Mouse (Mus musculus): ENCODE data around the gene Hist1h3a. TPM values are rescaled to one million over a fixed set of nuclear protein-coding genes. Genes with fewer than 3 reads are reported as not detected.
A peak's percentile ranks its signal among the peaks of the same experiment; 100 is the strongest.

Gene Hist1h3a
- polyA plus RNA-seq, 2 experiments = 5.8 to 36.1 TPM

- WGBS (ENCODE audit: insufficient replicate concordance) = 87% methylated on average over 5 of the region's 5 CpGs
- peak overlapping the region; percentile 85 for H3K27ac ChIP-seq
- H3K9ac ChIP-seq (replicated peaks) = peak overlapping the region; percentile 52
Observed at GRCm38 (mm10) chr13:23743215-23743614, 19.0 kb downstream of the Hist1h3a start.

DNA sequence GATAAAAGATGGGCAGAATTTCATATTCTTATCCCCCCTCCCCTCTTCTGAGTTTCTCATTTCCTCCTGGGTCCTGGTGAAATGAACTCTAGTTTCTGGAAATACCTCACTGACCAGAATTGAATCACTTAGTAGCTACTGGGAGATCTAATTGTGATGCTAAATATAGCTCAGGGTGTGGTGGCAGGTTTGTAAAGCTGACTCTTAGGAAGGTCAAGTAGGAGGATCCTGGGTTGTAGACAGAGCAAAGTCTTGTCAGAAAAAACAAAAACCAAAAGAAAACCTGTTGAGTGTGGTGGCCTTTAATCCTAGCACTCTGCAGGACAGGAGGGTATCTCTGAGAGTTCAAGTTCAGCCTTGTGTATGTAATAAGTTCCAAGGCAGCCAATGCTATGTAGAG is 20.2 kb downstream of the Hist1h3a start:
- peak overlapping the region; percentile 87 for H3K27ac ChIP-seq
- DNase-seq (ENCODE audit: low read depth in 3 of 3, low spot score in 3 of 3) (no peak), ATAC-seq (ENCODE audit: insufficient read depth) (no peak)
- H3K9ac ChIP-seq (replicated peaks) = peak overlapping the region; percentile 73
- peaks cover 16 to 24% of the 10 kb centered on the region in 2 experiments for H3K4me1 ChIP-seq (replicated peaks; ENCODE audit: control insufficient read depth in 2 of 2, insufficient read depth in 2 of 2, low read length in 1 of 2)
- no peaks in the 10 kb centered on the region for H3K36me3 ChIP-seq (replicated peaks; ENCODE audit: control insufficient read depth, insufficient read depth, low read depth)
- no peak for TF ChIP-seq EP300 (IDR thresholded peaks at IDR 0.05; ENCODE audit: low read depth)
- no peak for TF ChIP-seq CTCF (IDR thresholded peaks at IDR 0.05; ENCODE audit: low read depth)
- no peaks in the 10 kb centered on the region for H3K27me3 ChIP-seq (ENCODE audit: control insufficient read depth, insufficient read depth, low read length)
- peak overlapping the region in 1 of 2 experiments; percentile 36; a peak in 2 of 4 replicates for H3K4me3 ChIP-seq (ENCODE audit: insufficient read depth in 1 of 2, low read depth in 2 of 2, low read length in 2 of 2)
- H3K9me3 ChIP-seq (ENCODE audit: control insufficient read depth, low read length) = no peaks in the 10 kb centered on the region
- H3K4me2 ChIP-seq (ENCODE audit: low read depth) = peak overlapping the region; percentile 94

More at GRCm38 (mm10) chr13:23743215-23743614, 19.0 kb downstream of the Hist1h3a start:
- no peak for DNase-seq (ENCODE audit: low read depth in 3 of 3, low spot score in 3 of 3)
- no peak for ATAC-seq (ENCODE audit: insufficient read depth)
- Histone ChIP-seq H3K4me1 (replicated peaks; ENCODE audit: control insufficient read depth in 2 of 2, insufficient read depth in 2 of 2, low read length in 1 of 2) (peaks cover 15 to 27% of the 10 kb centered on the region in 2 experiments), H3K4me3 (ENCODE audit: insufficient read depth in 1 of 2, low read depth in 2 of 2, low read length in 2 of 2) (peak overlapping the region in 1 of 2 experiments; percentile 28; a peak in 3 of 4 replicates), H3K9me3 (ENCODE audit: control insufficient read depth, low read length) (no peaks in the 10 kb centered on the region), H3K36me3 (replicated peaks; ENCODE audit: control insufficient read depth, insufficient read depth, low read depth) (no peaks in the 10 kb centered on the region), H3K4me2 (ENCODE audit: low read depth) (peak overlapping the region; percentile 47), H3K27me3 (ENCODE audit: control insufficient read depth, insufficient read depth, low read length) (no peaks in the 10 kb centered on the region)
- no peak for TF ChIP-seq EP300 (IDR thresholded peaks at IDR 0.05; ENCODE audit: low read depth)
- TF ChIP-seq CTCF (IDR thresholded peaks at IDR 0.05; ENCODE audit: low read depth) = no peak

DNA sequence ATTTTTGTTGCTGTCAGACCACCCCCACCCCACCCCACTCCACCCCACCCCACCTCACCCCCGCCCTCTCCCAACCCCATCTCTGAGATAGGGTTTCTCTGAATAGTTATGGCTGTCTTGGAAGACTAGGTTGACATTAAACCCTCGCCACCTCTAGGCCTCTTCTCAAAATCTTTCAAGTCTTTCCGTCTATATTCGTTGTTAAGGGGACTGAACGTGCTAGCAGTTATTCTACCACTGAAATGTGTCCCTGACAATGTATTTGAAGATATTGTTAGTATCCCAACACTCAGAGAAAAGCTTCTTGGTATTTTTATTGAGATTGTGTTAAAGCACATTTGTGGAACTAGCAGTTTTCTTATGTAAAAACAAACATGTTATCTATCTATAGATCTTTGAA is 21.3 kb downstream of the Hist1h3a start:
- H3K4me3 ChIP-seq (ENCODE audit: insufficient read depth in 1 of 2, low read depth in 2 of 2, low read length in 2 of 2) = peak overlapping the region; percentile 65 to 86; a peak in 3 of 4 replicates
- H3K27ac ChIP-seq = peak overlapping the region; percentile 99
- 22% methylated on average over 5 of the region's 5 CpGs for WGBS (ENCODE audit: insufficient replicate concordance)
- H3K9ac ChIP-seq (replicated peaks) = peak overlapping the region; percentile 97
- peak overlapping the region; percentile 94 for H3K4me2 ChIP-seq (ENCODE audit: low read depth)
- no peaks in the 10 kb centered on the region for H3K36me3 ChIP-seq (replicated peaks; ENCODE audit: control insufficient read depth, insufficient read depth, low read depth)
- H3K4me1 ChIP-seq (replicated peaks; ENCODE audit: control insufficient read depth in 2 of 2, insufficient read depth in 2 of 2, low read length in 1 of 2) = peaks cover 16 to 24% of the 10 kb centered on the region in 2 experiments
- no peaks in the 10 kb centered on the region for H3K9me3 ChIP-seq (ENCODE audit: control insufficient read depth, low read length)
- H3K27me3 ChIP-seq (ENCODE audit: control insufficient read depth, insufficient read depth, low read length) = no peaks in the 10 kb centered on the region
- ATAC-seq (ENCODE audit: insufficient read depth) (no peak), DNase-seq (ENCODE audit: low read depth in 3 of 3, low spot score in 3 of 3) (no peak)
- TF ChIP-seq CTCF (IDR thresholded peaks at IDR 0.05; ENCODE audit: low read depth) (no peak), EP300 (IDR thresholded peaks at IDR 0.05; ENCODE audit: low read depth) (no peak)

- no peak for TF ChIP-seq CTCF (IDR thresholded peaks at IDR 0.05; ENCODE audit: low read depth)
- peak; percentile 6; the same call in 1 of the 2 replicates for TF ChIP-seq EP300 (IDR thresholded peaks at IDR 0.05; ENCODE audit: low read depth)
- H3K27me3 ChIP-seq (ENCODE audit: control insufficient read depth, insufficient read depth, low read length) = no peaks in the 10 kb centered on the region
- DNase-seq (ENCODE audit: low read depth in 3 of 3, low spot score in 3 of 3) (peak in 1 of 3 experiments; percentile 62), ATAC-seq (ENCODE audit: insufficient read depth) (no peak)
- 15% methylated on average over 13 of the region's 13 CpGs for WGBS (ENCODE audit: insufficient replicate concordance)
- H3K4me1 ChIP-seq (replicated peaks; ENCODE audit: control insufficient read depth in 2 of 2, insufficient read depth in 2 of 2, low read length in 1 of 2) = peaks cover 16 to 22% of the 10 kb centered on the region in 2 experiments
- H3K27ac ChIP-seq = peak overlapping the region; percentile 99
- H3K9ac ChIP-seq (replicated peaks) = peak overlapping the region; percentile 97
- H3K9me3 ChIP-seq (ENCODE audit: control insufficient read depth, low read length) = no peaks in the 10 kb centered on the region
- peak overlapping the region; percentile 94 for H3K4me2 ChIP-seq (ENCODE audit: low read depth)
- H3K4me3 ChIP-seq (ENCODE audit: insufficient read depth in 1 of 2, low read depth in 2 of 2, low read length in 2 of 2) = peak overlapping the region; percentile 65 to 86
- no peaks in the 10 kb centered on the region for H3K36me3 ChIP-seq (replicated peaks; ENCODE audit: control insufficient read depth, insufficient read depth, low read depth)
Observed at GRCm38 (mm10) chr13:23740256-23740840, 21.8 kb downstream of the Hist1h3a start.

GRCm38 (mm10) chr13:23739922-23740252 is 22.3 kb downstream of the Hist1h3a start:
- Histone ChIP-seq H3K4me2 (ENCODE audit: low read depth) (peak overlapping the region; percentile 94), H3K9ac (replicated peaks) (peak overlapping the region; percentile 97), H3K9me3 (ENCODE audit: control insufficient read depth, low read length) (no peaks in the 10 kb centered on the region), H3K36me3 (replicated peaks; ENCODE audit: control insufficient read depth, insufficient read depth, low read depth) (no peaks in the 10 kb centered on the region), H3K4me3 (ENCODE audit: insufficient read depth in 1 of 2, low read depth in 2 of 2, low read length in 2 of 2) (peak overlapping the region; percentile 65 to 86), H3K27me3 (ENCODE audit: control insufficient read depth, insufficient read depth, low read length) (no peaks in the 10 kb centered on the region), H3K4me1 (replicated peaks; ENCODE audit: control insufficient read depth in 2 of 2, insufficient read depth in 2 of 2, low read length in 1 of 2) (peaks cover 16 to 22% of the 10 kb centered on the region in 2 experiments), H3K27ac (peak overlapping the region; percentile 99)
- peak; percentile 11; the same call in 1 of the 2 replicates for TF ChIP-seq EP300 (IDR thresholded peaks at IDR 0.05; ENCODE audit: low read depth)
- no peak for TF ChIP-seq CTCF (IDR thresholded peaks at IDR 0.05; ENCODE audit: low read depth)
- no peak for DNase-seq (ENCODE audit: low read depth in 3 of 3, low spot score in 3 of 3)
- ATAC-seq (ENCODE audit: insufficient read depth) = no peak
- WGBS (ENCODE audit: insufficient replicate concordance) = under 1% methylated on average over 14 of the region's 14 CpGs
